Mouse (Mus musculus) C2C12 (cell line): ENCODE results near the gene Ubtfl1. TPM values are rescaled to one million over a fixed set of nuclear protein-coding genes. Genes with fewer than 3 reads are reported as not detected.

Source experiments
- H3K27me3 ChIP-seq: one replicate; pipeline ENCODE4 v1.6.1; 2011; ENCODE audit not compliant: control insufficient read depth, insufficient read depth, insufficient read length
- H3K36me3 ChIP-seq: one replicate; pipeline ENCODE4 v1.6.1; 2011; ENCODE audit not compliant: control insufficient read depth, insufficient read depth
- H3K4me3 ChIP-seq: one replicate; pipeline ENCODE4 v1.5.1; 2011; ENCODE audit warnings: mild to moderate bottlenecking, control low read depth; ENCODE audit not compliant: poor library complexity, insufficient read depth, severe bottlenecking
- H3K79me2 ChIP-seq: one replicate; pipeline ENCODE4 v1.6.1; 2011; ENCODE audit not compliant: control insufficient read depth, insufficient read depth
- H3K79me3 ChIP-seq: one replicate; pipeline ENCODE4 v1.6.1; 2011; ENCODE audit warnings: low read depth, control low read depth
- H3ac ChIP-seq: one replicate; pipeline ENCODE3; 2011; ENCODE audit warnings: low read depth; ENCODE audit not compliant: control insufficient read depth, insufficient read length
- CEBPB ChIP-seq: IDR thresholded peaks from one replicate; pipeline ENCODE4 v1.6.1; 2011; ENCODE audit warnings: low read depth, mild to moderate bottlenecking, control low read depth, moderate library complexity
- CTCF ChIP-seq: IDR thresholded peaks from one replicate; pipeline ENCODE4 v1.5.1; 2011; ENCODE audit not compliant: control insufficient read depth, insufficient read depth, insufficient read length
- FOSL1 ChIP-seq: IDR thresholded peaks from one replicate; pipeline ENCODE4 v1.8.0; 2011; ENCODE audit warnings: mild to moderate bottlenecking, low read length; ENCODE audit not compliant: poor library complexity, insufficient read depth, severe bottlenecking
- MAX ChIP-seq: IDR thresholded peaks from one replicate; pipeline ENCODE4 v1.6.1; 2011; ENCODE audit warnings: mild to moderate bottlenecking, control low read depth
- MYOD1 ChIP-seq: IDR thresholded peaks from one replicate; pipeline ENCODE4 v1.6.1; 2011; ENCODE audit warnings: low read depth; ENCODE audit not compliant: control insufficient read depth, insufficient read length
- MYOG ChIP-seq: IDR thresholded peaks from one replicate; pipeline ENCODE4 v1.6.1; 2011; ENCODE audit not compliant: control insufficient read depth, insufficient read length; ENCODE audit errors: extremely low read depth
- USF1 ChIP-seq: IDR thresholded peaks from one replicate; pipeline ENCODE4 v1.6.1; 2011; ENCODE audit warnings: low read depth, mild to moderate bottlenecking, control low read depth, moderate library complexity
- microRNA-seq: library from miRNA; unstranded; fragments of <30 nt; microRNA quantifications from one replicate; pipeline ENCODE4, GENCODE M21; 2019; ENCODE audit warnings: borderline microRNAs expressed
- polyA plus RNA-seq: library from polyadenylated mRNA; unstranded; fragments of >200 nt; fragmentation: generic; extraction: Trizol; gene quantifications from one replicate; pipeline ENCODE4 v1.2.1, GENCODE M21; 2012; ENCODE audit warnings: missing spikeins

Gene Ubtfl1
- polyA plus RNA-seq, 1 experiment: 0.01 TPM

DNA sequence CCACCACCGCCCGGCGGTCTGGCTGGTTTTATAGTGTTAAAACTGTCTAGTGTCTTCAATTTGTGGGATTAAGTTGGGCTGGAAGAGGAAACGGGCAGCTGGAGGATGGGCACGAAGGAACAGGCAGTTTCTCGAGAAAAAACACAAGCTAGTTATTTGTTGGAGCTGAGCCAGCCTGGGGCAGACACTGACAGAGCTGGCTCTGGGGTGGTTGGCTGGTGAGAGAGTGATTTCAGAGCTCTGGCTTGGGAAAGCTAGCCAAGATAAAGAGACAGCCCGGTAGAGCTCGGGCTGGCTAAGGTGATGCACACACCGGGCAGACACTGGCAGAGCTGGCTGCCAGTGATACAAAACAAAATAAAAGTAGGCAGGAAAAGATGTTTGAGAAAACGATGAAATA lies 27.5 kb downstream of the Ubtfl1 start:
- TF ChIP-seq MYOG: no peak
- no peak for TF ChIP-seq MYOD1
- no peak for TF ChIP-seq CTCF
- TF ChIP-seq FOSL1: no peak
- no peak for TF ChIP-seq MAX
- no peak for TF ChIP-seq USF1
- TF ChIP-seq CEBPB: no peak
- Histone ChIP-seq H3ac (no peak overlapping the region), H3K36me3 (no peaks in the 10 kb centered on the region), H3K4me3 (no peak overlapping the region), H3K27me3 (no peaks in the 10 kb centered on the region), H3K79me2 (no peaks in the 10 kb centered on the region), H3K79me3 (no peaks in the 10 kb centered on the region)

DNA sequence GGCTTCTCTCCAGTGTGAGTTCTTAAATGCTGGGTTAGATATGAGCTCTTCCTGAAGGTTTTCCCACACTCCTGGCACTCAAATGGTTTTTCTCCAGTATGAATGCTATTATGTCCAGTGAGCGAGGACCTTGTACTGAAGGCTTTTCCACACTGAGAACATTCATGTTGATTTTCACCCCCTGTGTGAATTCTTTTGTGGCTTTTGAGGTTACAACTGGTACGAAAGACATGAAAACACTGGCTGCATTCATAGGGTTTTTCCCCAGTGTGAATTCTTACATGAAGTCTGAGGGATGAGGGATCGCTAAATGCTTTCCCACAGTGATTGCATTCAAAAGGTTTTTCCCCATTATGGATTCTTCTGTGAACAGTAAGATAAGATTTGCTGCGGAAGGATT lies 52.3 kb downstream of the Ubtfl1 start:
- TF ChIP-seq FOSL1 (no peak), MYOG (no peak), USF1 (no peak)
- Histone ChIP-seq H3K27me3 (no peaks in the 10 kb centered on the region), H3ac (no peak overlapping the region), H3K79me2 (no peaks in the 10 kb centered on the region), H3K36me3 (no peaks in the 10 kb centered on the region), H3K4me3 (no peak overlapping the region), H3K79me3 (no peaks in the 10 kb centered on the region)

Small RNA genes within 50 kb of the gene (microRNA-seq; reads per million reads assigned to microRNA genes)
- gene Gm22854: not detected

Other genes with a start within 250 kb of the Ubtfl1 start
- gene Chordc1, start 112.3 kb upstream of the Ubtfl1 start, polyA plus RNA-seq: 27.5 TPM
- gene Naalad2, start 1.4 kb upstream of the Ubtfl1 start, polyA plus RNA-seq: 1.1 TPM
- gene Mbd3l2, start 26.2 kb downstream of the Ubtfl1 start, polyA plus RNA-seq: not detected
- gene Zfp558, start 73.8 kb downstream of the Ubtfl1 start, polyA plus RNA-seq: 0.30 TPM
- gene Mbd3l1, start 73.9 kb downstream of the Ubtfl1 start, polyA plus RNA-seq: not detected